Mouse (Mus musculus): ENCODE results near the gene Slc6a9. TPM values are rescaled to one million over a fixed set of nuclear protein-coding genes. Genes with fewer than 3 reads are reported as not detected.
A peak's percentile ranks its signal among the peaks of the same experiment; 100 is the strongest.

The Slc6a9 gene
- polyA plus RNA-seq, 1 experiment: 129 TPM

DNA sequence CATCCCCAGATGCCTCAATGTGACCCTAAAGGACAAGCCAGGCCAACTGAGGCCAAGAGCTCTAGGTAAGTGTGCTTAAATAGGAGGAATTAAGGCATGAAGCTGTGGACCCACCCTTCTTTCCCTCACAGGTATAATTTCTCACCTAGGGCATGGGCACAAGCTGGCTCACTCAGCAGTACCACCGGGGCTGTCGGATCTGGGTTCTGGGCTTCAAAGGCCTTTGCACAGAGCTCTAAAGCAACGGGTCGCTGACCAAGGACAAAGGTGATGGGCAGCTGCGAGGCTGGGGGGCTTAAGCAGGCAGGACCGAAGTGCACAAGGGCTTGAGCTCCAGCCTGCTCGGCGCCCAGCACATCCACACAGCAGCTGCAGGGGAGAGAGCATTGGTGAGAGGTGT, 56.4 kb downstream of the Slc6a9 start:
- Histone ChIP-seq H3K4me3 (peak overlapping the region; percentile 40), H3ac (ENCODE audit: control insufficient read depth, insufficient read length) (no peak overlapping the region)

GRCm38 (mm10) chr4:117891738-117892161, 57.4 kb downstream of the Slc6a9 start, which contains the start of gene Dph2:
Dph2 (minus strand) TSS chr4:117892032.
- H3K27me3 ChIP-seq (ENCODE audit: control insufficient read depth, insufficient read depth, insufficient read length): no peaks in the 10 kb centered on the region
- peak within 1 kb of the TSS; percentile 68 for H3K4me2 ChIP-seq (ENCODE audit: low read depth)
- H3K4me3 ChIP-seq: peak within 1 kb of the TSS; percentile 40
- peaks cover 3% of the 10 kb centered on the region for H3K79me2 ChIP-seq (ENCODE audit: control insufficient read depth, insufficient read depth)
- TF ChIP-seq MAX (IDR thresholded peaks at IDR 0.05; ENCODE audit: low read depth): no peak
- TF ChIP-seq E2F4 (IDR thresholded peaks at IDR 0.05; ENCODE audit: insufficient read depth): peak; percentile 50
- no peak for TF ChIP-seq REST (IDR thresholded peaks at IDR 0.05; ENCODE audit: insufficient read depth, insufficient read length)
- no peak for TF ChIP-seq SRF (IDR thresholded peaks at IDR 0.05; ENCODE audit: control insufficient read depth, insufficient read length, low read depth)
- TF ChIP-seq TCF12 (IDR thresholded peaks at IDR 0.05; ENCODE audit: insufficient read depth, poor library complexity, severe bottlenecking): no peak
- peaks cover 8% of the 10 kb centered on the region for H3K36me3 ChIP-seq (ENCODE audit: control insufficient read depth, insufficient read depth)
- no peak within 1 kb of the TSS for H3ac ChIP-seq (ENCODE audit: control insufficient read depth, insufficient read length)

More for the DNA sequence above, 56.4 kb downstream of the Slc6a9 start:
- TF ChIP-seq SRF (IDR thresholded peaks at IDR 0.05; ENCODE audit: control insufficient read depth, insufficient read length, low read depth) (no peak), REST (IDR thresholded peaks at IDR 0.05; ENCODE audit: insufficient read depth, insufficient read length) (no peak), TCF12 (IDR thresholded peaks at IDR 0.05; ENCODE audit: insufficient read depth, poor library complexity, severe bottlenecking) (no peak), MYOD1 (IDR thresholded peaks at IDR 0.05; ENCODE audit: control insufficient read depth in 1 of 3, insufficient read length in 2 of 3, low read depth in 2 of 3) (no peak), E2F4 (IDR thresholded peaks at IDR 0.05; ENCODE audit: insufficient read depth) (no peak), MYOG (IDR thresholded peaks at IDR 0.05; ENCODE audit: control insufficient read depth in 1 of 3, insufficient read depth in 1 of 3, insufficient read length in 2 of 3, low read depth in 2 of 3) (no peak), MAX (IDR thresholded peaks at IDR 0.05; ENCODE audit: low read depth) (no peak)
- Histone ChIP-seq H3K4me2 (ENCODE audit: low read depth) (peak overlapping the region; percentile 68), H3K36me3 (ENCODE audit: control insufficient read depth, insufficient read depth) (peaks cover 2% of the 10 kb centered on the region), H3K79me2 (ENCODE audit: control insufficient read depth, insufficient read depth) (peaks cover 11% of the 10 kb centered on the region), H3K27me3 (ENCODE audit: control insufficient read depth, insufficient read depth, insufficient read length) (no peaks in the 10 kb centered on the region)

DNA sequence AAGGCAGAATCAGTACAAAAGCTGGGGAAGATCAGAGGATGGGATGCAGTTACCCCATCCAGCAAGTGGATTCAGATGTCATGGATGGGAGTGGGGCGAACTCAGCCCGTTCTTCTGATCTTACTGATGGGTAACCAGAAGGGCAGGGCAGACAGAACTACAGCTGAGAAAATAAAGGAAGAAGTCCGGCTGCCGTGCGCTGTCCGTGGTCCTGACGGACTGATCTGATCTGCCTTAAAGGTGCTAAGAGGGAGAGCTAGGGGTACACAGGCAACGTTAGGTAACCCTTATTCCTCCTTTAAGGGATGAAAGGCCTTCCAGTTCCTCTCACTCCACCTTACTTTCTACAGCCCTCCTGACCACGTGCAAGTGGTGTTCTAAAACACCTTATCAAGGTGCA, 59.1 kb downstream of the Slc6a9 start:
- TF ChIP-seq POLR2A (IDR thresholded peaks at IDR 0.05; ENCODE audit: insufficient read length, low read depth) (no peak), E2F4 (IDR thresholded peaks at IDR 0.05; ENCODE audit: insufficient read depth) (no peak), REST (IDR thresholded peaks at IDR 0.05; ENCODE audit: insufficient read depth, insufficient read length) (peak; percentile 96), POLR2AphosphoS2 (IDR thresholded peaks at IDR 0.05; ENCODE audit: insufficient read length, low read depth) (peak; percentile 32)
- H3K36me3 ChIP-seq (ENCODE audit: control insufficient read depth, insufficient read depth): peaks cover 16% of the 10 kb centered on the region
- no peak overlapping the region for H3K4me3 ChIP-seq
- H3ac ChIP-seq (ENCODE audit: control insufficient read depth, insufficient read length): no peak overlapping the region
- H3K27me3 ChIP-seq (ENCODE audit: control insufficient read depth, insufficient read depth, insufficient read length): no peaks in the 10 kb centered on the region
- no peaks in the 10 kb centered on the region for H3K79me2 ChIP-seq (ENCODE audit: control insufficient read depth, insufficient read depth)
- H3K4me2 ChIP-seq (ENCODE audit: low read depth): no peak overlapping the region

GRCm38 (mm10) chr4:117894601-117895000, 60.3 kb downstream of the Slc6a9 start:
- H3K36me3 ChIP-seq (ENCODE audit: control insufficient read depth, insufficient read depth): peaks cover 25% of the 10 kb centered on the region
- no peak overlapping the region for H3ac ChIP-seq (ENCODE audit: control insufficient read depth, insufficient read length)
- TF ChIP-seq MAX (IDR thresholded peaks at IDR 0.05; ENCODE audit: low read depth) (no peak), POLR2A (IDR thresholded peaks at IDR 0.05; ENCODE audit: insufficient read length, low read depth) (no peak), E2F4 (IDR thresholded peaks at IDR 0.05; ENCODE audit: insufficient read depth) (no peak), TCF3 (IDR thresholded peaks at IDR 0.05; ENCODE audit: insufficient read length, low read depth) (no peak), TCF12 (IDR thresholded peaks at IDR 0.05; ENCODE audit: insufficient read depth, poor library complexity, severe bottlenecking) (no peak), MYOG (IDR thresholded peaks at IDR 0.05; ENCODE audit: control insufficient read depth in 1 of 3, insufficient read depth in 1 of 3, insufficient read length in 2 of 3, low read depth in 2 of 3) (no peak)

DNA sequence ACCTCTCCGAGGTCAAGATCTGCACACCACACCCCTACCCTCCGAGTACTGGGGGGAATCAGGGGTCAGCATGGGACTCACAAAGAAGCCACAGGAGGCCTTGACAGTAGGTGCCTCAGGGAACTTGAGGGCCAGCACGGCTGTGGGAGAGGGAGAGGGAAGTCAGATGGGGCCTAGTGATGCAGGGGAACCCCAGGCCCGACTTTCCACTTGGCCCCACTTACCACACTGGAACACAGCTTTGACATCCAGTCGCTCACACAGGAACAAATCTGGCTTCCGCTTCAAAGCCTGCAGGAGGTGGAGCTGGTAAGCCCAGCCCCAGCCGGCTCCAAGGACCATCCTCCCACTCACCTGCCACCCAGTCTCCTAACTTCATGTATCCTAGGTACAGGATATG, 61.0 kb downstream of the Slc6a9 start:
- no peaks in the 10 kb centered on the region for H3K79me2 ChIP-seq (ENCODE audit: control insufficient read depth, insufficient read depth)
- no peak overlapping the region for H3ac ChIP-seq (ENCODE audit: control insufficient read depth, insufficient read length)
- H3K4me2 ChIP-seq (ENCODE audit: low read depth): no peak overlapping the region
- H3K27me3 ChIP-seq (ENCODE audit: control insufficient read depth, insufficient read depth, insufficient read length): no peaks in the 10 kb centered on the region
- no peak overlapping the region for H3K4me3 ChIP-seq
- no peak for TF ChIP-seq SRF (IDR thresholded peaks at IDR 0.05; ENCODE audit: control insufficient read depth, insufficient read length, low read depth)
- TF ChIP-seq TCF12 (IDR thresholded peaks at IDR 0.05; ENCODE audit: insufficient read depth, poor library complexity, severe bottlenecking): no peak
- no peak for TF ChIP-seq MYOG (IDR thresholded peaks at IDR 0.05; ENCODE audit: control insufficient read depth in 1 of 3, insufficient read depth in 1 of 3, insufficient read length in 2 of 3, low read depth in 2 of 3)
- TF ChIP-seq POLR2AphosphoS2 (IDR thresholded peaks at IDR 0.05; ENCODE audit: insufficient read length, low read depth): no peak
- no peak for TF ChIP-seq MAX (IDR thresholded peaks at IDR 0.05; ENCODE audit: low read depth)
- no peak for TF ChIP-seq E2F4 (IDR thresholded peaks at IDR 0.05; ENCODE audit: insufficient read depth)
- no peak for TF ChIP-seq REST (IDR thresholded peaks at IDR 0.05; ENCODE audit: insufficient read depth, insufficient read length)
- TF ChIP-seq MYOD1 (IDR thresholded peaks at IDR 0.05; ENCODE audit: control insufficient read depth in 1 of 3, insufficient read length in 2 of 3, low read depth in 2 of 3): no peak
- no peak for TF ChIP-seq POLR2A (IDR thresholded peaks at IDR 0.05; ENCODE audit: insufficient read length, low read depth)
- no peak for TF ChIP-seq TCF3 (IDR thresholded peaks at IDR 0.05; ENCODE audit: insufficient read length, low read depth)
- TF ChIP-seq USF1 (IDR thresholded peaks at IDR 0.05; ENCODE audit: low read depth): no peak
- TF ChIP-seq CEBPB (IDR thresholded peaks at IDR 0.05; ENCODE audit: insufficient read depth, poor library complexity, severe bottlenecking): no peak
- H3K36me3 ChIP-seq (ENCODE audit: control insufficient read depth, insufficient read depth): peaks cover 30% of the 10 kb centered on the region

More at GRCm38 (mm10) chr4:117894601-117895000, 60.3 kb downstream of the Slc6a9 start:
- Histone ChIP-seq H3K27me3 (ENCODE audit: control insufficient read depth, insufficient read depth, insufficient read length) (no peaks in the 10 kb centered on the region), H3K4me2 (ENCODE audit: low read depth) (no peak overlapping the region), H3K4me3 (no peak overlapping the region), H3K79me2 (ENCODE audit: control insufficient read depth, insufficient read depth) (no peaks in the 10 kb centered on the region)

Measured in myocyte (in vitro differentiated cells).